Comparison of ENCODE assay signal across 7 mouse cellular contexts in genomic region chr8:84285665-84286064, GRCm38 (mm10). TPM values are rescaled to one million over a fixed set of nuclear protein-coding genes. Genes with fewer than 3 reads are reported as not detected.
A peak's percentile ranks its signal among the peaks of the same experiment; 100 is the strongest.
DNase-seq lines count a peak whose midpoint lies in the region; ATAC-seq and TF ChIP-seq lines count a peak whose summit lies in the region.
"Not testable (repeated sequence)": the region's sequence is repeated elsewhere in the genome, so short reads cannot be mapped to it uniquely, and the experiment has no call there.

No protein-coding gene starts in this region.

- H3K4me1 ChIP-seq in hindbrain, embryonic 11.5 days (replicated peaks; ENCODE audit: control insufficient read depth, insufficient read depth, low read length): not testable (repeated sequence)

- ATAC-seq in hindbrain, embryonic 11.5 days (ENCODE audit: low FRiP score): not testable (repeated sequence)

- DNase-seq in R1 (ENCODE audit: low read depth, low spot score): peak; percentile 88
- peak; percentile 47 to 67 for DNase-seq in cerebellum, postnatal 14 days
- peak; percentile 49 for DNase-seq in gastrocnemius, adult 18-20 months (ENCODE audit: low spot score)
- DNase-seq in hindbrain, embryonic 11.5 days (ENCODE audit: low spot score): peak; percentile 54
- not testable (repeated sequence) for DNase-seq in left cerebral cortex, adult 2 months (ENCODE audit: extremely low spot score in 1 of 2, low spot score in 2 of 2)
- peak; percentile 78 for DNase-seq in lung, postnatal 36 days
- peak; percentile 26 for DNase-seq in right cerebral cortex, postnatal 14 days

- peak; percentile 51 for TF ChIP-seq CTCF in left cerebral cortex, adult 2 months (IDR thresholded peaks at IDR 0.05)

- H3K36me3 ChIP-seq in hindbrain, embryonic 11.5 days (ENCODE audit: control insufficient read depth, insufficient read depth, low read length): not testable (repeated sequence)

- not testable (repeated sequence) for H3K4me3 ChIP-seq in hindbrain, embryonic 11.5 days (ENCODE audit: low read depth, low read length); left cerebral cortex, adult 2 months

- H3K9me3 ChIP-seq in hindbrain, embryonic 11.5 days (ENCODE audit: control insufficient read depth, low read length): not testable (repeated sequence)

- not testable (repeated sequence) for H3K4me2 ChIP-seq in hindbrain, embryonic 11.5 days (replicated peaks; ENCODE audit: low read depth, low read length)

- H3K27me3 ChIP-seq in hindbrain, embryonic 11.5 days (ENCODE audit: control insufficient read depth, insufficient read depth, low read length): not testable (repeated sequence)

- 54% methylated on average over 5 of the region's 5 CpGs for WGBS in hindbrain, embryonic 11.5 days

- intact Hi-C loops in left cerebral cortex, adult 2 months (cut with DNase I): not testable (repeated sequence)

- H3K9ac ChIP-seq in hindbrain, embryonic 11.5 days (ENCODE audit: low read depth, low read length): not testable (repeated sequence)

- not testable (repeated sequence) for H3K27ac ChIP-seq in hindbrain, embryonic 11.5 days (ENCODE audit: low read depth, low read length); left cerebral cortex, adult 2 months

RNA-seq across cellular contexts. Expression of gene Ccdc130, which starts 15.5 kb away (rescaled TPM):
- 1 to 10 TPM; 7.3 to 9.4 TPM for total RNA-seq in gastrocnemius, adult 18-20 months (2021)
- 21.3 and 27.4 TPM in 2 replicates for polyA plus RNA-seq in hindbrain, embryonic 11.5 days (2014; fragmentation: Nextera tagmentation; extraction: Ambion mirVana)
- 10 to 100 TPM; 27.7 to 35.5 TPM for total RNA-seq in left cerebral cortex, adult 2 months (2021)

RNA-seq across cellular contexts. Expression of gene Mri1, which starts 28.5 kb away (rescaled TPM):
- total RNA-seq in gastrocnemius, adult 18-20 months (2021): 10 to 100 TPM; 13.8 to 19.7 TPM
- 49.8 and 51.2 TPM in 2 replicates for polyA plus RNA-seq in hindbrain, embryonic 11.5 days (2014; fragmentation: Nextera tagmentation; extraction: Ambion mirVana)
- 10 to 100 TPM; 13.2 to 16.5 TPM for total RNA-seq in left cerebral cortex, adult 2 months (2021)

RNA-seq across cellular contexts. Expression of gene D8Ertd738e, which starts 36.1 kb away (rescaled TPM):
- 100 to 1,000 TPM; 185 to 187 TPM for total RNA-seq in gastrocnemius, adult 18-20 months (2021)
- 298 and 313 TPM in 2 replicates for polyA plus RNA-seq in hindbrain, embryonic 11.5 days (2014; fragmentation: Nextera tagmentation; extraction: Ambion mirVana)
- total RNA-seq in left cerebral cortex, adult 2 months (2021): 100 to 1,000 TPM; 124 to 140 TPM

RNA-seq across cellular contexts. Expression of gene Zswim4, which starts 48.8 kb away (rescaled TPM):
- 1 to 10 TPM; 6.6 to 7.2 TPM for total RNA-seq in gastrocnemius, adult 18-20 months (2021)
- 22.5 and 26.1 TPM in 2 replicates for polyA plus RNA-seq in hindbrain, embryonic 11.5 days (2014; fragmentation: Nextera tagmentation; extraction: Ambion mirVana)
- total RNA-seq in left cerebral cortex, adult 2 months (2021): 10 to 100 TPM; 15.1 to 17.8 TPM
